ENCODE assay signal across 9 mouse cellular contexts in the genomic region with DNA sequence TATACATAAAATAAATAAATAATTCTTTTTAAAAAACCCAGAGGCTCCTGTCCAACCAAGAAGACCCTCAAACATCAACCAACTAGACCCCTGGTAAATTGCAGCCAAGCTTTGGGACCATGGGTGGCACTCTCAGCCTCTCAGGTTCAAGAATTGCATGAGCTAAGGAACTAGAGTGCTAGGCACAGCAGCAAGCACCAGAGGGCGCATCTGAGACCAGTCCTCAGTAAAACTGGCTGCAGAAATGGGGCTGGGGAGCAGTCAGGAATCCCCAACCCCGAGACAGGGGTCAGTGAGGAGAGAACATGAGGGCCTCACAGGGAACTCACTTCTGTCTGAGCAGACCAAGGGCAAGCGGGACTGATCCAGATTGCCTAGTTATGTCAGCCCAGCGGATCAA. TPM values are rescaled to one million over a fixed set of nuclear protein-coding genes. Genes with fewer than 3 reads are reported as not detected.
A peak's percentile ranks its signal among the peaks of the same experiment; 100 is the strongest.
DNase-seq lines count a peak whose midpoint lies in the region; ATAC-seq and TF ChIP-seq lines count a peak whose summit lies in the region.
"Had no signal": no experiment of that assay in that cellular context is flagged by ENCODE, and none has a peak within 500 bp of the region (broad histone marks: within the 10 kb centered on the region; RNA-seq: fewer than 3 reads in every experiment).

No protein-coding gene starts in this region.

- H3K27ac ChIP-seq in hindbrain, postnatal 0 days = no peak overlapping the region
- no peak overlapping the region for H3K27ac ChIP-seq in thymus, adult 2 months (ENCODE audit: control insufficient read depth, insufficient read depth, low read length)

- H3K27me3 ChIP-seq in hindbrain, postnatal 0 days (ENCODE audit: insufficient read depth, low read length) = 0 out of 2 replicates have a peak, but pooled peaks cover 4% of the 10 kb centered on the region
- H3K27me3 ChIP-seq in thymus, adult 2 months (ENCODE audit: control insufficient read depth, insufficient read depth, low read length) = peaks cover 6% of the 10 kb centered on the region; the same call in 1 of the 2 replicates

- no peak overlapping the region for H3K4me2 ChIP-seq in hindbrain, postnatal 0 days (ENCODE audit: low read depth, low read length)

- DNase-seq in left cerebral cortex, adult 18-20 months (ENCODE audit: low spot score in 2 of 2) = peak; percentile 67 to 76
- DNase-seq in left cerebral cortex, adult 11 months (ENCODE audit: low spot score) = no peak
- DNase-seq in ZHBTc4 (ENCODE audit: low read depth, low spot score) = peak; percentile 61
- peak; percentile 57 for DNase-seq in embryo, embryonic 9.5 days (ENCODE audit: extremely low spot score)
- DNase-seq in hindbrain, postnatal 0 days (ENCODE audit: low spot score) = peak; percentile 87
- DNase-seq in left cerebral cortex, postnatal 4 days = peak; percentile 77
- DNase-seq in natural killer cell, adult 2 months (ENCODE audit: low spot score in 2 of 2) = peak; percentile 14 to 46
- peak; percentile 66 for DNase-seq in thymus, adult 2 months

- no peak overlapping the region for H3K9ac ChIP-seq in hindbrain, postnatal 0 days (replicated peaks; ENCODE audit: low read length)

- WGBS in hindbrain, postnatal 0 days = 9% methylated on average over 4 of the region's 4 CpGs
- WGBS in thymus, adult 2 months = 28% methylated on average over 4 of the region's 4 CpGs

- ATAC-seq in hindbrain, postnatal 0 days = peak; percentile 55

- H3K9me3 ChIP-seq in hindbrain, postnatal 0 days (ENCODE audit: low read length) = no peaks in the 10 kb centered on the region

- no peak for TF ChIP-seq POLR2A in thymus, adult 2 months (IDR thresholded peaks at IDR 0.05; ENCODE audit: control insufficient read depth, extremely low read depth, insufficient read depth, low read length, poor library complexity)

- intact Hi-C loops in left cerebral cortex, postnatal 4 days (cut with DNase I) = no loop called here

- no peak overlapping the region for H3K4me3 ChIP-seq in hindbrain, postnatal 0 days (ENCODE audit: low read length)
- H3K4me3 ChIP-seq in thymus, adult 2 months (ENCODE audit: control insufficient read depth, insufficient read depth, low read length) = no peak overlapping the region

- peaks cover 2% of the 10 kb centered on the region; the same call in 1 of the 2 replicates for H3K4me1 ChIP-seq in hindbrain, postnatal 0 days (ENCODE audit: insufficient read depth, low read length)
- no peaks in the 10 kb centered on the region for H3K4me1 ChIP-seq in thymus, adult 2 months (replicated peaks; ENCODE audit: control insufficient read depth, insufficient read depth, low read length)

- TF ChIP-seq CTCF in hindbrain, postnatal 0 days (IDR thresholded peaks at IDR 0.05; ENCODE audit: low read depth) = peak; percentile 87
- TF ChIP-seq CTCF in thymus, adult 2 months (IDR thresholded peaks at IDR 0.05; ENCODE audit: borderline replicate concordance, control insufficient read depth, extremely low read depth, insufficient read depth, low read length, poor library complexity) = peak; percentile 72; the same call in 1 of the 2 replicates

- H3K36me3 ChIP-seq in hindbrain, postnatal 0 days (ENCODE audit: insufficient read depth, low read length) = no peaks in the 10 kb centered on the region
- no peaks in the 10 kb centered on the region for H3K36me3 ChIP-seq in thymus, adult 2 months (ENCODE audit: control insufficient read depth, insufficient read depth, low read length)

RNA-seq across cellular contexts. Expression of a gene that starts 4.8 kb away (rescaled TPM):
- 1 to 10 TPM; 1.9 to 3.1 TPM for total RNA-seq in left cerebral cortex, adult 18-20 months (2021)
- not detected in 2 replicates for total RNA-seq in hindbrain, postnatal 0 days (2014; rRNA removed)
- 0.38 and 0.47 TPM in 2 replicates for polyA plus RNA-seq in hindbrain, postnatal 0 days (2015; fragmentation: Nextera tagmentation; extraction: Ambion mirVana)
- 1 to 10 TPM; 1.2 to 1.3 TPM for total RNA-seq in left cerebral cortex, postnatal 4 days (2021)
- not detected in 2 replicates for polyA plus RNA-seq in thymus, adult 2 months (2012; rRNA removed)
- total RNA-seq: gastrocnemius, adult 8-10 months had no signal

RNA-seq across cellular contexts. Expression of a gene that starts 6.8 kb away (rescaled TPM):
- total RNA-seq in left cerebral cortex, adult 18-20 months (2021) = 1 to 10 TPM; 1.5 to 1.7 TPM
- total RNA-seq in hindbrain, postnatal 0 days (2014; rRNA removed) = 1.9 and 4.1 TPM in 2 replicates
- 0.53 and 0.69 TPM in 2 replicates for polyA plus RNA-seq in hindbrain, postnatal 0 days (2015; fragmentation: Nextera tagmentation; extraction: Ambion mirVana)
- under 1 TPM; 0.60 to 0.95 TPM for total RNA-seq in left cerebral cortex, postnatal 4 days (2021)
- polyA plus RNA-seq in thymus, adult 2 months (2012; rRNA removed) = 2.3 and 3.7 TPM in 2 replicates

RNA-seq across cellular contexts. Expression of a gene that starts 37.8 kb away (rescaled TPM):
- total RNA-seq in left cerebral cortex, adult 18-20 months (2021) = 10 to 100 TPM; 66.3 to 67.8 TPM
- total RNA-seq in hindbrain, postnatal 0 days (2014; rRNA removed) = 152 and 166 TPM in 2 replicates
- 195 and 196 TPM in 2 replicates for polyA plus RNA-seq in hindbrain, postnatal 0 days (2015; fragmentation: Nextera tagmentation; extraction: Ambion mirVana)
- 10 to 100 TPM; 64.2 to 77.1 TPM for total RNA-seq in left cerebral cortex, postnatal 4 days (2021)
- 77.1 and 86.9 TPM in 2 replicates for polyA plus RNA-seq in thymus, adult 2 months (2012; rRNA removed)

RNA-seq across cellular contexts. Expression of a gene that starts 39.6 kb away (rescaled TPM):
- total RNA-seq in left cerebral cortex, adult 18-20 months (2021) = 10 to 100 TPM; 17.2 to 20.3 TPM
- total RNA-seq in hindbrain, postnatal 0 days (2014; rRNA removed) = 0.11 TPM in 1 of 2 replicates, not detected in the other
- 0.04 and 0.05 TPM in 2 replicates for polyA plus RNA-seq in hindbrain, postnatal 0 days (2015; fragmentation: Nextera tagmentation; extraction: Ambion mirVana)
- under 1 TPM; 0.08 to 0.10 TPM for total RNA-seq in left cerebral cortex, postnatal 4 days (2021)
- 0.52 and 0.81 TPM in 2 replicates for polyA plus RNA-seq in thymus, adult 2 months (2012; rRNA removed)
